Mouse (Mus musculus) liver, embryonic 14.5 days (tissue): ENCODE data around the gene Hadha.

Experiments
- CTCF ChIP-seq: IDR thresholded peaks from 2 replicates; pipeline ENCODE4 v1.5.1; 2016; ENCODE audit warnings: antibody characterized with exemption, low read depth, control low read depth
- EP300 ChIP-seq: IDR thresholded peaks from 2 replicates; pipeline ENCODE4 v1.6.1; 2016; ENCODE audit warnings: antibody characterized with exemption, low read depth

GRCm38 (mm10) chr5:30172115-30172514 is 17.2 kb upstream of the Hadha start:
- TF ChIP-seq CTCF, result no peak
- no peak for TF ChIP-seq EP300
